Mouse (Mus musculus): ENCODE measurements around the gene Elane. TPM values are rescaled to one million over a fixed set of nuclear protein-coding genes. Genes with fewer than 3 reads are reported as not detected.

Gene Elane
- polyA plus RNA-seq, 1 experiment from 2014 or later, result 0.55 TPM

GRCm38 (mm10) chr10:79900951-79901410 is 14.9 kb downstream of the Elane start:
- WGBS, result 59% methylated on average over 2 of the region's 2 CpGs
- no peak overlapping the region for H3K4me2 ChIP-seq (replicated peaks; ENCODE audit: low read depth)
- TF ChIP-seq EP300 (optimal IDR thresholded peaks at IDR 0.05) (no peak), CTCF (IDR thresholded peaks at IDR 0.05; ENCODE audit: low read depth) (peak; percentile 59)
- ATAC-seq (ENCODE audit: low FRiP score, low TSS enrichment) (peak; percentile 43; the same call in 1 of the 2 replicates), DNase-seq (ENCODE audit: low spot score) (peak; percentile 61)
- no peaks in the 10 kb centered on the region for H3K9me3 ChIP-seq (ENCODE audit: control insufficient read depth, low read length)
- no peaks in the 10 kb centered on the region for H3K4me1 ChIP-seq (replicated peaks; ENCODE audit: control insufficient read depth, insufficient read depth)
- H3K27ac ChIP-seq (replicated peaks), result no peak overlapping the region
- no peak overlapping the region for H3K9ac ChIP-seq (ENCODE audit: low read length)
- no peak overlapping the region for H3K4me3 ChIP-seq (ENCODE audit: low read depth, low read length)
- no peaks in the 10 kb centered on the region for H3K27me3 ChIP-seq (ENCODE audit: control insufficient read depth, insufficient read depth, low read length)
- H3K36me3 ChIP-seq (ENCODE audit: control insufficient read depth, insufficient read depth, low read length), result peaks cover 24% of the 10 kb centered on the region

- TF ChIP-seq CTCF (IDR thresholded peaks at IDR 0.05; ENCODE audit: low read depth) (no peak), EP300 (optimal IDR thresholded peaks at IDR 0.05) (no peak)
- Histone ChIP-seq H3K9ac (ENCODE audit: low read length) (no peak overlapping the region), H3K4me2 (replicated peaks; ENCODE audit: low read depth) (no peak overlapping the region), H3K4me3 (ENCODE audit: low read depth, low read length) (no peak overlapping the region), H3K27me3 (ENCODE audit: control insufficient read depth, insufficient read depth, low read length) (no peaks in the 10 kb centered on the region), H3K9me3 (ENCODE audit: control insufficient read depth, low read length) (no peaks in the 10 kb centered on the region), H3K36me3 (ENCODE audit: control insufficient read depth, insufficient read depth, low read length) (peaks cover 26% of the 10 kb centered on the region), H3K27ac (replicated peaks) (no peak overlapping the region), H3K4me1 (replicated peaks; ENCODE audit: control insufficient read depth, insufficient read depth) (no peaks in the 10 kb centered on the region)
- DNase-seq (ENCODE audit: low spot score) (no peak), ATAC-seq (ENCODE audit: low FRiP score, low TSS enrichment) (no peak)
- WGBS, result 95% methylated on average over 9 of the region's 9 CpGs
These were observed 20.7 kb downstream of the Elane start for GRCm38 (mm10) chr10:79906712-79907111.

GRCm38 (mm10) chr10:79907415-79907814 is 21.4 kb downstream of the Elane start:
- no peak for DNase-seq (ENCODE audit: low spot score)

GRCm38 (mm10) chr10:79908167-79909091 is 22.4 kb downstream of the Elane start, which contains the start of gene Med16:
Gene Med16, minus strand, starts transcription at chr10:79908923.
- Histone ChIP-seq H3K4me2 (replicated peaks; ENCODE audit: low read depth) (peak within 1 kb of the TSS; percentile 45), H3K36me3 (ENCODE audit: control insufficient read depth, insufficient read depth, low read length) (peaks cover 29% of the 10 kb centered on the region), H3K27me3 (ENCODE audit: control insufficient read depth, insufficient read depth, low read length) (no peaks in the 10 kb centered on the region), H3K27ac (replicated peaks) (peak within 1 kb of the TSS; percentile 97), H3K9me3 (ENCODE audit: control insufficient read depth, low read length) (no peaks in the 10 kb centered on the region), H3K4me1 (replicated peaks; ENCODE audit: control insufficient read depth, insufficient read depth) (no peaks in the 10 kb centered on the region), H3K4me3 (ENCODE audit: low read depth, low read length) (peak within 1 kb of the TSS; percentile 76), H3K9ac (ENCODE audit: low read length) (peak within 1 kb of the TSS; percentile 94)
- ATAC-seq (ENCODE audit: low FRiP score, low TSS enrichment) (peak; percentile 95), DNase-seq (ENCODE audit: low spot score) (peak; percentile 97)
- under 1% methylated on average over 52 of the region's 52 CpGs for WGBS
- TF ChIP-seq CTCF (IDR thresholded peaks at IDR 0.05; ENCODE audit: low read depth) (no peak), EP300 (optimal IDR thresholded peaks at IDR 0.05) (no peak)

More at GRCm38 (mm10) chr10:79907415-79907814, 21.4 kb downstream of the Elane start:
- Histone ChIP-seq H3K9me3 (ENCODE audit: control insufficient read depth, low read length) (no peaks in the 10 kb centered on the region), H3K9ac (ENCODE audit: low read length) (no peak overlapping the region), H3K4me1 (replicated peaks; ENCODE audit: control insufficient read depth, insufficient read depth) (no peaks in the 10 kb centered on the region), H3K36me3 (ENCODE audit: control insufficient read depth, insufficient read depth, low read length) (peaks cover 29% of the 10 kb centered on the region), H3K4me2 (replicated peaks; ENCODE audit: low read depth) (no peak overlapping the region), H3K4me3 (ENCODE audit: low read depth, low read length) (no peak overlapping the region), H3K27ac (replicated peaks) (no peak overlapping the region), H3K27me3 (ENCODE audit: control insufficient read depth, insufficient read depth, low read length) (no peaks in the 10 kb centered on the region)
- TF ChIP-seq CTCF (IDR thresholded peaks at IDR 0.05; ENCODE audit: low read depth), result no peak
- no peak for ATAC-seq (ENCODE audit: low FRiP score, low TSS enrichment)
- WGBS, result 89% methylated on average over 10 of the region's 10 CpGs

GRCm38 (mm10) chr10:79909092-79909922 is 23.3 kb downstream of the Elane start:
- H3K27ac ChIP-seq (replicated peaks), result peak overlapping the region; percentile 78
- H3K27me3 ChIP-seq (ENCODE audit: control insufficient read depth, insufficient read depth, low read length), result no peaks in the 10 kb centered on the region
- peak overlapping the region; percentile 36; the same call in 1 of the 2 replicates for H3K9ac ChIP-seq (ENCODE audit: low read length)
- ATAC-seq (ENCODE audit: low FRiP score, low TSS enrichment) (no peak), DNase-seq (ENCODE audit: low spot score) (no peak)
- H3K36me3 ChIP-seq (ENCODE audit: control insufficient read depth, insufficient read depth, low read length), result peaks cover 29% of the 10 kb centered on the region
- no peaks in the 10 kb centered on the region for H3K4me1 ChIP-seq (replicated peaks; ENCODE audit: control insufficient read depth, insufficient read depth)
- 23% methylated on average over 14 of the region's 14 CpGs for WGBS
- H3K9me3 ChIP-seq (ENCODE audit: control insufficient read depth, low read length), result no peaks in the 10 kb centered on the region
- peak overlapping the region; percentile 31; the same call in 1 of the 2 replicates for H3K4me2 ChIP-seq (replicated peaks; ENCODE audit: low read depth)
- no peak overlapping the region; the same call in 1 of the 2 replicates for H3K4me3 ChIP-seq (ENCODE audit: low read depth, low read length)
- TF ChIP-seq EP300 (optimal IDR thresholded peaks at IDR 0.05) (peak; percentile 56), CTCF (IDR thresholded peaks at IDR 0.05; ENCODE audit: low read depth) (no peak)
